Mouse (Mus musculus): ENCODE results near the gene Srp9. TPM values are rescaled to one million over a fixed set of nuclear protein-coding genes. Genes with fewer than 3 reads are reported as not detected.
"Not testable (repeated sequence)": the region's sequence is repeated elsewhere in the genome, so short reads cannot be mapped to it uniquely, and the experiment has no call there.

The Srp9 gene
- total RNA-seq, 2 experiments from 2014 or later = 34.6 to 37.0 TPM

DNA sequence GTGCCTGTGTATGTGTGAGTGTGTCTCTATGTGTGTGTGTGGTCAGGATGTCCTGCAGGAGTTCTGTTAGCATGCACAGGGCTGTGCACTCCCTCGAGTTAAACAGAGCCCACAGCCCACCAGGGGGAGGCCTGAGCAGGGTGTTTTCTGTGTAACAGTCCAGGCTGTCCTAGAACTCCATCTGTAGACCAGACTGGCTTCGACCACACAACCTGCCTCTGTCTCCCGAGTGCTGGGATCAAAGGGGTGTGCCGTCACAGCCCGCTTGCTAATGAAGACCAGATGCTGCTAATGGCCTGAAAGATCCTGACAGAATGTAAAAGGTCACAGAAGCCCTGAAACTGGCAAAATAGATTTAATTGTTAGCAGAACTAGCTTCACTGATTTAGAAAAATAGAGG lies 21.0 kb downstream of the Srp9 start:
- no peak for DNase-seq

DNA sequence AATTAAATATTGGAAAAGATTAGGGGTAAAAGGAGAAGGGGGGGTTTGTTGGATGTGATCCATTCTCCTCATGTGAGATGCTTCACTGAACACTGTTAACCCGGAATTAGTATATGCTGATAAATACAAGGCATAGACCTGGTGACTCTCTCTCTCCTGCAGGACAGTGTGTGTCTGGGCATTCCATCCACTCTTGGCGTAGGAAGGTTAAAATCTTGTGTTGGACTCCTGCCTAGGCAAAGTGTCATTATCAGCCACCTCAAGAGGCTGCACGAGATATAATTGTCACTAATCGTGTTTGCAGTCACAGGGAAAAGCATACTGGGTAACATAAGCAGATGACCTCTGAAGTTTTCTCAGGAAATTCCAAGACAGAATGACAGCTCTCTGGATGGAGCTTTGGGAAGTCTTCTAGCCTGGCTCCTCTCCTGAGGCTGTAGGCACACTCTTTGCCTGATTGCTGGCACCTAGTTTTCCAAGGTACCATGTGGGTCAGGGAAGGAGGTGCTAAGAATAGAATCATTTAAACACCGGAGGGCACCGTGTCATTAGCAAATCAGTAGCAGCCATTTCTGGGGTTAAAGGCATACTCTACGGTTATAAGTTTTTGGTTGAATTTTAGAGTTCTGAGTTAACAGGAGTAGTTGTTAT lies 24.5 kb downstream of the Srp9 start:
- no peak for DNase-seq

DNA sequence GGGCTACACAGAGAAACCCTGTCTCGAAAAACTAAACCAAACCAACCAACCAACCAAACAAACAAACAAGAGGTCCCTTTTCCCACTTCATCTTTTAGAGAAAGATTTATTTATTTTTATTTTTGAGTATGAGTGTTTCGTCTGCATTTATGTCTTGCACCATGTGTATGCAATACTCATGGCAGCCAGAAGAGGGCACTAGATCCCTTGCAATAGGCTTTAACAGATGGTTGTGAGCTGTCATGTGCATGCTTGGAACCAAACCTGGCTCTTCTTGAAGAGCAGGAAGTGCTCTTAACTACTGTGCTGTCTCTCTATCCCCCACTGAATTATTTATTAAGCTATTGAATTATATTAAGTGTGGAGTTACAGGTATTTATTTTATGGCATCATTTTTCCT lies 25.4 kb downstream of the Srp9 start:
- no peak for DNase-seq

DNA sequence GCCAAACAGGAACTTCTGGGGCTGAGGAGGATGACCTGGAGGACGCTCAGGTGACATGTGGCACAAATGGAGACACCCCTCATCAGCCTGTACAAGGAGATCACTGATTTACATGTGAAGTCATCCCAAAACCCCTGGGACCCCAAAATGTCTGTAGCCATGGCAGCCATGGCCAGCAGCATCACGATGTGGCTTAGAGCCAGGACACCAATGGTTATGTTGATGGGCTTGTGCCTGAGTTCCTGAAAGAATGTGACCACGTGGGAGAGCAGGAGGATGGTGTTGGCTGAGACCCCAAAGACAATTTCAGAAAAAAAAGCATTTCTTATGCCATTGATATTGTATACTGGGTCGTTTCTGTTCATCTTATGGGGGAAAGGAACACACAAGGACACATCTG lies 33.2 kb downstream of the Srp9 start:
- no peak for DNase-seq

DNA sequence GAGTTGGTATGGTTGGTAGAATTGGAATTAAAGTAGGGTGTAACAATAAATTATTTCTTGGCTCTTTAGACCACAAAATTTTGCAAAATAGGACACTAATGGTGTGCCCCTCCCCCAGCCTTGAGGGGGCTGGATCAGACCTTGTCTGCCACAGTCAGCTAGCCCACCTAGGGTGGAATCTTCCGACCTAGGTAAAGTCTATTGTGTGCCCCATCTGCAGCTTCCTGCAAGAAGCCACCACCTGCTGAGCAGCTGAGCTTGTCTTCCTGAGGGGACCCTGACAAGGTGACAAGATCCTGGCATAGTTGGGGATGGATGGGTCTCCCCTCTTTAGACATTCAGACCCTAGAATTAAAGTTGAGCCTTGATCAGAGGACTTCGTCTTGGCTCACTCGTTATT lies 35.0 kb downstream of the Srp9 start:
- DNase-seq = no peak

DNA sequence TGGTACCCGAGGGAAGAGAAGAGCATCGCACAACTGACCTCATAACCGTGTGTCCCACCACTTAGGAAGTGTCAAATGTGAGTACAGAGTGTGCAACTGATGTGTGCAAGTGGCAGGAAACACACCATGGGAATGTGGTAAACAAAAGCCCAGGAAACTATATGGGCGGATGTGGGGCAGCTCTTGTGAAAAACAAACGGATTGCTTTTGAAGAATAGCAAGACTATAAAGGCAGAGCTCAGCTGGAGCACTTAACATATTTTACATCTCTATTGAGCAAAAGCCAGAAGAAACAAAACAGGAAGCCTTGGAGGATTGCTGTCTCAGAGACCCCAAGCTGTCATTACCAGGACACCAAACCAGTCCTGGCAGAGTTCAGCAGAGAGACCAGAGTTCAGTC lies 38.4 kb downstream of the Srp9 start:
- no peak for DNase-seq

DNA sequence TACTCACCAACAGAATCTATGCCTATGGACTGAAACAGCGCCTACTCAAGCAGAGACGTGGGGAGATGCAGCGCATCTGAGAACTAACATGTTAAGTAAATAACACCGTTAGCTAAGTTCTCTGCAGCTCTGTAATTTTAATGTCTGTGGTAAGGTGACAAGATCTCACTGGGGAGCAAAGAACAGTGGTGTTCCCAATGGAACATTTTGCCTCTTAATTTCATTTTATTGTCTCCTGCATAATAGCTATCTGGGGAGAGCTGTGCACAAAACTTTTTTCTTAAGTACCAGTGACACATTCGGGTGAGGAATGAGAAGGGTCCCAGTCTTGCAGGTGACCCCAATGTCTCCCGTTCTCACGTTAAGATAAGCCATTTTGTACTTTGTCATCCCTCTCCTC lies 39.8 kb downstream of the Srp9 start, which contains the start of gene Vmn1r1:
Vmn1r1 (minus strand) TSS at position 101 of the 400 bp plus-strand sequence.
- DNase-seq = no peak

DNA sequence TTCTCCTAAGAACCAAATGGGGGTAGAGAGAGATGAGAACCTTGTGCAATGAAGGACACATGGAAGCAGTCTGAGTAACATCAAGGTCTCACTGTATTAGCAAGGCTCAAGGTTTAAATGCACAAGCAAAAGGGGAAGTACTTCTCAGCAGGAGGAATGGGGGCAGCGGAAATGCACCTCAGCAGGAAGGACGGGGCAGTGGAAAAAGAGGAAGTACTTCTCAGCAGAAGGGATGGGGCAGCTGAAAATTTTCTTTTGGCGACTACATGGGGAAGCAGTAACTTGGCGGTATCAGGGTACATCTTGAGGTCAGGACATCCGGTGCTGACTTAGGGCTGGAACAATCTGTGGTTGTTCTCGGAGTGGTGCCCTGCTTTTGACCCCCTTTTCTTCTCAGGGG lies 45.7 kb downstream of the Srp9 start:
- DNase-seq = not testable (repeated sequence)

DNA sequence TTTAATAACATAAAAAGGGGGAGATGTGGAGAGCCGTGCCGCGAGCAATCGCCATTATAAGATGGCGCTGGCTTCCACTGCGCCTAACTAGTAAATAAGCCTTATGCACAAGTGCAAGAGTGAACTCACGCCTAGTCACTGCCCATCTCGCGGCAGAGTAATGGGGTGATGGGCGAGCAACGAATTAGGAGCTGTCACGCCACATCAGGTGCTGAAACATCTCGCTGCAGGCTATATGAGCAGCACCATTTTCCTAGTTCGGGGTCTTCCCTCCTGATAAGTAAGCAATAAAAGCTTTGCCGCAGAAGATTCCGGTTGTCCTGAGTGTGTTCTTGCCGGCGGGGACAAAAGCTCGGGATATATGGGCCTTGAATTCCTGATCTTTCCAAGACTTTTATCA lies 52.4 kb downstream of the Srp9 start:
- DNase-seq = not testable (repeated sequence)

DNA sequence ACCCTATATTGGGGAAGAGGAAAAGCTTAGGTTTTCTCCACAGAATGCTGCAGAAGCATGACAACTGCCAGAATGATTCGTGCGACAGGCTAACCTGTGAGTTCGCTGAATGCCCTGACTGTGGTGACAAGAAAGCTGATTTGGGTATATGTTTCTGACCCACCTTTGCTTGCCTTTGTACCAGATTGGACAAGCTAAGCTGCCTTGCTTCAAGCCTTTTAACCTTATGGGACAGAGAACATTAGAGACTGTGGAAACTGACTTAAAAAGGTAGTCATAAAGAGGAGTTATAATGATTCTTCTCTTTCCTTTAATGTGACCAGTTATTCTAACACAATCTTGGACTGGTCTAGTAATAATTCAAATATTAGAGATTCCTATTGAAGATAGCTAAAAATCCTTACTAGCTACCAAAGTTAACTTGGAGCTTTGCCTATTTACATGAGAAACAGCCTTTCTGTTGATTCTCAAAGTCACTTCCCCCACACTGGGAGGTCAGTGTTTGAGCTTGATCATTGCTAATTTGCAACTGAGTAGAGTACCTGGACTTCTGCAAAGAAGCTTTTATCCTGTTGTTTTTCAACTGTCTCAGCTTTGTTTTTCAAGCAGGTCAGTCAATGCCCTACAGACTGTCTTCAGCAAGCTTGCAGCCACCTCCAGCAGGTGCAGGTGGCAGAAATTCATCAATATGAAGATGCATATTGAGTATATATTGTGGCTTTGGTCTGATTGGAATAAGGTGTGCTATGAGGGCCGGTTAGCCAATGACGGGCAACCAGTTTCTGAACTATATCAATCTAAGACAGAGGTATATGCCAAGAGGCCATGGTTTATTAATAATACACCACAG lies 57.1 kb downstream of the Srp9 start:
- DNase-seq = no peak

Other genes starting within 250 kb of the Srp9 start
- 10 to 100 TPM; 66.5 to 89.1 TPM for gene Enah, start 104.7 kb upstream of the Srp9 start, total RNA-seq (2021)
- gene Vmn1r1, start 39.7 kb downstream of the Srp9 start, total RNA-seq (2021) = not detected
- 10 to 100 TPM; 17.6 to 18.6 TPM for gene Degs1, start 158.1 kb downstream of the Srp9 start, total RNA-seq (2021)
- 10 to 100 TPM; 16.5 to 17.7 TPM for gene Fbxo28, start 216.9 kb downstream of the Srp9 start, total RNA-seq (2021)

All from gastrocnemius, postnatal 25 days (tissue).